Mouse (Mus musculus) kidney, embryonic 15.5 days (tissue): Measurements from ENCODE around the gene Cltc. TPM values are rescaled to one million over a fixed set of nuclear protein-coding genes. Genes with fewer than 3 reads are reported as not detected.

ENCODE experiments used
- ATAC-seq: fragments of 200-750 bp; cut with Nextera tagmentation; replicated peaks from 2 replicates; pipeline ENCODE4 v1.8.0; 2017; ENCODE audit warnings: moderate TSS enrichment; ENCODE audit not compliant: low FRiP score
- H3K27ac ChIP-seq: fragments of 300-500 bp; sonication (generic); 2 replicates; pipeline ENCODE4 v1.5.1; 2015; ENCODE audit warnings: mild to moderate bottlenecking, inconsistent platforms
- H3K27me3 ChIP-seq: fragments of 300-500 bp; sonication (generic); 2 replicates; pipeline ENCODE4 v1.6.1; 2015; ENCODE audit warnings: inconsistent platforms
- H3K36me3 ChIP-seq: fragments of 300-500 bp; sonication (generic); 2 replicates; pipeline ENCODE4 v1.6.1; 2015; ENCODE audit warnings: inconsistent platforms
- H3K4me1 ChIP-seq: fragments of 300-500 bp; sonication (generic); 2 replicates; pipeline ENCODE4 v1.6.1; 2015; ENCODE audit warnings: inconsistent platforms
- H3K4me2 ChIP-seq: fragments of 300-500 bp; sonication (generic); 2 replicates; pipeline ENCODE4 v1.6.1; 2015; ENCODE audit warnings: moderate library complexity, mild to moderate bottlenecking, inconsistent platforms
- H3K4me3 ChIP-seq: fragments of 300-500 bp; sonication (generic); replicated peaks from 2 replicates; pipeline ENCODE4 v1.5.1; 2015; ENCODE audit warnings: mild to moderate bottlenecking, inconsistent platforms
- H3K9ac ChIP-seq: fragments of 300-500 bp; sonication (generic); 2 replicates; pipeline ENCODE4 v1.6.1; 2015; ENCODE audit warnings: mild to moderate bottlenecking, inconsistent platforms
- H3K9me3 ChIP-seq: fragments of 300-500 bp; sonication (generic); replicated peaks from 2 replicates; pipeline ENCODE4 v1.6.1; 2016; ENCODE audit warnings: inconsistent platforms
- WGBS: fragments of 180-500 bp; shearing (Covaris S2); methylation state at CpG from one replicate; pipeline ENCODE4 v1.1.7; 2015; ENCODE audit warnings: mixed read lengths; 5-methylcytosine and 5-hydroxymethylcytosine counted together
- polyA plus RNA-seq: library from polyadenylated mRNA; unstranded; fragments of >200 nt; fragmentation: Nextera tagmentation; extraction: Ambion mirVana; gene quantifications from 2 replicates; pipeline ENCODE4 v1.2.1, GENCODE M21; 2015

The Cltc gene
- polyA plus RNA-seq, 1 experiment from 2014 or later = 157 TPM

GRCm38 (mm10) chr11:86654096-86654495 lies 103.3 kb downstream of the Cltc start:
- H3K4me1 ChIP-seq = no peaks in the 10 kb centered on the region
- WGBS = 86% methylated on average over 4 of the region's 4 CpGs
- H3K9me3 ChIP-seq = no peaks in the 10 kb centered on the region
- H3K9ac ChIP-seq = no peak overlapping the region
- no peaks in the 10 kb centered on the region for H3K27me3 ChIP-seq
- peaks cover 10% of the 10 kb centered on the region for H3K36me3 ChIP-seq
- H3K4me2 ChIP-seq = no peak overlapping the region
- H3K4me3 ChIP-seq = no peak overlapping the region
- ATAC-seq = no peak
- no peak overlapping the region for H3K27ac ChIP-seq

- Histone ChIP-seq H3K27ac (no peak overlapping the region), H3K9me3 (no peaks in the 10 kb centered on the region), H3K4me2 (no peak overlapping the region), H3K9ac (no peak overlapping the region), H3K27me3 (no peaks in the 10 kb centered on the region), H3K4me3 (no peak overlapping the region), H3K4me1 (no peaks in the 10 kb centered on the region), H3K36me3 (peaks cover 6% of the 10 kb centered on the region; the same call in 1 of the 2 replicates)
- ATAC-seq = no peak
- WGBS = 32% methylated on average over 3 of the region's 3 CpGs
These were observed 103.9 kb downstream of the Cltc start for GRCm38 (mm10) chr11:86653446-86653845.

- ATAC-seq = no peak
- Histone ChIP-seq H3K4me1 (no peaks in the 10 kb centered on the region), H3K4me2 (no peak overlapping the region), H3K9me3 (no peaks in the 10 kb centered on the region), H3K36me3 (0 out of 2 replicates have a peak, but pooled peaks cover 4% of the 10 kb centered on the region), H3K27ac (no peak overlapping the region), H3K27me3 (no peaks in the 10 kb centered on the region), H3K9ac (no peak overlapping the region), H3K4me3 (no peak overlapping the region)
- WGBS = 88% methylated on average over 4 of the region's 4 CpGs
These were observed 104.8 kb downstream of the Cltc start for GRCm38 (mm10) chr11:86652578-86652979.

- Histone ChIP-seq H3K4me3 (no peak overlapping the region), H3K27me3 (no peaks in the 10 kb centered on the region), H3K4me2 (no peak overlapping the region), H3K36me3 (0 out of 2 replicates have a peak, but pooled peaks cover 4% of the 10 kb centered on the region), H3K4me1 (no peaks in the 10 kb centered on the region), H3K27ac (no peak overlapping the region), H3K9me3 (no peaks in the 10 kb centered on the region), H3K9ac (no peak overlapping the region)
- no peak for ATAC-seq
- WGBS = 75% methylated on average over 6 of the region's 6 CpGs
These were observed 106.7 kb downstream of the Cltc start for GRCm38 (mm10) chr11:86650676-86651075.

- WGBS = 85% methylated on average over 1 of the region's 1 CpGs
- no peaks in the 10 kb centered on the region for H3K27me3 ChIP-seq
- no peaks in the 10 kb centered on the region for H3K4me1 ChIP-seq
- H3K4me3 ChIP-seq = no peak overlapping the region
- no peak for ATAC-seq
- H3K27ac ChIP-seq = no peak overlapping the region
- 0 out of 2 replicates have a peak, but pooled peaks cover 4% of the 10 kb centered on the region for H3K36me3 ChIP-seq
- H3K9ac ChIP-seq = no peak overlapping the region
- no peaks in the 10 kb centered on the region for H3K9me3 ChIP-seq
- H3K4me2 ChIP-seq = no peak overlapping the region
These were observed 107.8 kb downstream of the Cltc start for GRCm38 (mm10) chr11:86649542-86649941.

- Histone ChIP-seq H3K27ac (no peak overlapping the region), H3K4me3 (no peak overlapping the region), H3K9me3 (no peaks in the 10 kb centered on the region), H3K4me2 (no peak overlapping the region), H3K27me3 (no peaks in the 10 kb centered on the region), H3K36me3 (peaks cover 8% of the 10 kb centered on the region), H3K4me1 (no peaks in the 10 kb centered on the region), H3K9ac (no peak overlapping the region)
- no peak for ATAC-seq
- 85% methylated on average over 15 of the region's 15 CpGs for WGBS
These were observed 109.5 kb downstream of the Cltc start for GRCm38 (mm10) chr11:86647706-86648447.

GRCm38 (mm10) chr11:86646885-86647459 lies 110.4 kb downstream of the Cltc start:
- no peak for ATAC-seq
- Histone ChIP-seq H3K9ac (no peak overlapping the region), H3K36me3 (peaks cover 15% of the 10 kb centered on the region), H3K9me3 (no peaks in the 10 kb centered on the region), H3K4me1 (no peaks in the 10 kb centered on the region), H3K27me3 (no peaks in the 10 kb centered on the region), H3K4me3 (no peak overlapping the region), H3K27ac (0 out of 2 replicates have a peak overlapping the region, but pooled peaks have one; percentile 6), H3K4me2 (no peak overlapping the region)
- 86% methylated on average over 3 of the region's 3 CpGs for WGBS

- Histone ChIP-seq H3K27ac (peak overlapping the region; percentile 6; the same call in 1 of the 2 replicates), H3K9me3 (no peaks in the 10 kb centered on the region), H3K9ac (no peak overlapping the region), H3K4me3 (no peak overlapping the region), H3K36me3 (peaks cover 15% of the 10 kb centered on the region), H3K4me1 (no peaks in the 10 kb centered on the region), H3K27me3 (no peaks in the 10 kb centered on the region), H3K4me2 (no peak overlapping the region)
- no peak for ATAC-seq
- WGBS = 71% methylated on average over 7 of the region's 7 CpGs
These were observed 111.1 kb downstream of the Cltc start for GRCm38 (mm10) chr11:86646136-86646834.

GRCm38 (mm10) chr11:86644553-86644952 lies 112.8 kb downstream of the Cltc start:
- WGBS = 90% methylated on average over 4 of the region's 4 CpGs
- H3K4me2 ChIP-seq = no peak overlapping the region
- H3K27me3 ChIP-seq = no peaks in the 10 kb centered on the region
- no peak overlapping the region for H3K27ac ChIP-seq
- peaks cover 15% of the 10 kb centered on the region for H3K36me3 ChIP-seq
- H3K4me3 ChIP-seq = no peak overlapping the region
- H3K9me3 ChIP-seq = no peaks in the 10 kb centered on the region
- no peak for ATAC-seq
- no peaks in the 10 kb centered on the region for H3K4me1 ChIP-seq
- H3K9ac ChIP-seq = no peak overlapping the region

Other genes with a start within 250 kb of the Cltc start
- 60.9 and 70.7 TPM in 2 replicates for gene Rps6kb1, start 212.8 kb downstream of the Cltc start, polyA plus RNA-seq
- 10.3 and 10.5 TPM in 2 replicates for gene Tubd1, start 212.6 kb downstream of the Cltc start, polyA plus RNA-seq
- gene Vmp1, start 73.7 kb downstream of the Cltc start, polyA plus RNA-seq = 139 and 144 TPM in 2 replicates
- 35.8 and 38.2 TPM in 2 replicates for gene Ptrh2, start 73.6 kb downstream of the Cltc start, polyA plus RNA-seq
- gene Dhx40, start 50.2 kb upstream of the Cltc start, polyA plus RNA-seq = 33.4 and 37.5 TPM in 2 replicates
- 10.1 and 10.4 TPM in 2 replicates for gene Ypel2, start 236.1 kb upstream of the Cltc start, polyA plus RNA-seq